Mouse (Mus musculus) heart, embryonic 10.5 days (tissue): ENCODE measurements around the gene Epha1. TPM values are rescaled to one million over a fixed set of nuclear protein-coding genes. Genes with fewer than 3 reads are reported as not detected.
A peak's percentile ranks its signal among the peaks of the same experiment; 100 is the strongest.

Experiments
- DNase-seq: peaks from one replicate; pipeline ENCODE4 v3.0.0-alpha.2; 2017; ENCODE audit warnings: low spot score
- H3K27ac ChIP-seq: fragments of 300-500 bp; sonication (generic); 2 replicates; pipeline ENCODE4 v1.5.1; 2016; ENCODE audit warnings: mild to moderate bottlenecking
- H3K27me3 ChIP-seq: fragments of 300-500 bp; sonication (generic); 2 replicates; pipeline ENCODE4 v1.6.1; 2016; ENCODE audit warnings: mild to moderate bottlenecking; ENCODE audit not compliant: poor library complexity, insufficient read depth, severe bottlenecking
- H3K36me3 ChIP-seq: fragments of 300-500 bp; sonication (generic); 2 replicates; pipeline ENCODE4 v1.6.1; 2016; ENCODE audit warnings: mild to moderate bottlenecking, moderate library complexity
- H3K4me1 ChIP-seq: fragments of 300-500 bp; sonication (generic); 2 replicates; pipeline ENCODE4 v1.6.1; 2016; ENCODE audit warnings: mild to moderate bottlenecking
- H3K4me3 ChIP-seq: fragments of 300-500 bp; sonication (generic); 2 replicates; pipeline ENCODE4 v1.5.1; 2016; ENCODE audit warnings: mild to moderate bottlenecking, moderate library complexity
- H3K9me3 ChIP-seq: fragments of 300-500 bp; sonication (generic); 2 replicates; pipeline ENCODE4 v1.6.1; 2016; ENCODE audit warnings: mild to moderate bottlenecking, moderate library complexity
- WGBS: fragments of 180-500 bp; shearing (Covaris S2); methylation state at CpG from one replicate; pipeline ENCODE4 v1.1.7; 2016; 5-methylcytosine and 5-hydroxymethylcytosine counted together
- polyA plus RNA-seq: library from polyadenylated mRNA; unstranded; fragments of >200 nt; fragmentation: Nextera tagmentation; extraction: Ambion mirVana; gene quantifications from 2 replicates; pipeline ENCODE4 v1.2.1, GENCODE M21; 2016

Gene Epha1
- polyA plus RNA-seq, 1 experiment from 2014 or later, result 4.8 TPM

- H3K4me1 ChIP-seq, result peaks cover 73% of the 10 kb centered on the region
- no peaks in the 10 kb centered on the region for H3K27me3 ChIP-seq
- H3K36me3 ChIP-seq, result peaks cover 94% of the 10 kb centered on the region
- WGBS, result 90% methylated on average over 5 of the region's 5 CpGs
- H3K27ac ChIP-seq, result no peak overlapping the region
- no peak overlapping the region for H3K4me3 ChIP-seq
- no peak for DNase-seq
- no peaks in the 10 kb centered on the region for H3K9me3 ChIP-seq
Observed at GRCm38 (mm10) chr6:42356913-42357312, 16.2 kb downstream of the Epha1 start.

DNA sequence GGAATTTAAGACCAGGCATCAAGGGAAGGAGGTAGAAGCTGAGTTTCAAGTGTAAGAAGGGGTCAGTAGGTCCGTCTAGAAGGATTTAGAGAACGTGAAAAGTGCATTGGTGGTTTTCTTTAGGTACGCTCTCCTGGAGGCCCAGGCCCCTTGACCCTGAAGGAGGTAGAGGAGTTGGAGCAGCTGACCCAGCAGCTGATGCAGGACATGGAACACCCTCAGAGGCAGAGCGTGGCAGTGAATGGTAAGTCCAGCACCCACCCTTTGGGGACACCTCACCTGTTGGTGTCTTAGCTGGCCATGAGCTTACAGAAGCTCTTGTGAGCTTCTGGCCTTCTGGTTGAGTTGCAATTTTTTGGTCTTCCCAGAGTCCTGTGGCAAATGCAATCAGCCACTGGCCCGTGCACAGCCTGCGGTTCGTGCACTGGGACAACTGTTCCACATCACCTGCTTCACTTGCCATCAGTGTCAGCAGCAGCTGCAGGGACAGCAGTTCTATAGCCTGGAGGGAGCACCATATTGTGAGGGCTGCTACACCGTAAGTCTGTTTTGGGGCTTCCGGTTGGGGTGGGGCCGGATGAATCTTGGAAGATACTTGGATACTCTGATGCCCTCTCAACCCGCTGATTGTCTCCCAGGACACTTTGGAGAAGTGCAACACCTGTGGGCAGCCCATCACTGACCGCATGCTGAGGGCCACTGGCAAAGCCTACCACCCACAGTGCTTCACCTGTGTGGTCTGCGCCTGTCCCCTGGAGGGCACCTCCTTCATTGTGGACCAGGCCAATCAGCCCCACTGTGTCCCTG lies 17.1 kb downstream of the Epha1 start:
- H3K4me3 ChIP-seq, result no peak overlapping the region
- no peaks in the 10 kb centered on the region for H3K9me3 ChIP-seq
- H3K36me3 ChIP-seq, result peaks cover 96% of the 10 kb centered on the region
- no peaks in the 10 kb centered on the region for H3K27me3 ChIP-seq
- H3K27ac ChIP-seq, result no peak overlapping the region
- 91% methylated on average over 13 of the region's 13 CpGs for WGBS
- peaks cover 74% of the 10 kb centered on the region for H3K4me1 ChIP-seq
- DNase-seq, result no peak

DNA sequence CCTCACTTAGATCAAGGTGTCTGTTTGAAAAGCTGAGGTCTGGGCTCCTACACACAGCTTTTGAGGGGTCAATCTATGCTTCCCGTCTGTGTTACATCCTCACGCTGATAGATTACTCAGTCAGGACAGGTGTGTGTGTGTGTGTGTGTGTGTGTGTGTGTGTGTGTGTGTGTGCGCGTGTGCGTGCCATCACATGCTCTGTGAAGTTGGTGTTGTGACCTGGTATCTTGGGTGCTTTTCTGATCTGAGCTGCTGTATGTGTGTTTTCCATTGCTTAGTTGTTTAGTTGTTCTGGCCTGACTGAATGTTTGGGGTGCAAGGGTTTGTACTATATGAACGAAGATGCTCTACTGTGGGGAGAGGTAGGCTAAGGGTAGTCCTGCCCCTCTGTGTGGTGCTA lies 17.7 kb downstream of the Epha1 start:
- no peak overlapping the region for H3K4me3 ChIP-seq
- no peak overlapping the region; the same call in 1 of the 2 replicates for H3K27ac ChIP-seq
- no peaks in the 10 kb centered on the region for H3K27me3 ChIP-seq
- no peak for DNase-seq
- H3K36me3 ChIP-seq, result peaks cover 92% of the 10 kb centered on the region
- H3K9me3 ChIP-seq, result no peaks in the 10 kb centered on the region
- 91% methylated on average over 6 of the region's 6 CpGs for WGBS
- H3K4me1 ChIP-seq, result peaks cover 77% of the 10 kb centered on the region

GRCm38 (mm10) chr6:42354076-42355019 lies 18.7 kb downstream of the Epha1 start:
- peaks cover 81% of the 10 kb centered on the region for H3K36me3 ChIP-seq
- no peaks in the 10 kb centered on the region for H3K27me3 ChIP-seq
- no peaks in the 10 kb centered on the region for H3K9me3 ChIP-seq
- WGBS, result 35% methylated on average over 11 of the region's 11 CpGs
- H3K4me3 ChIP-seq, result peak overlapping the region; percentile 97
- peak overlapping the region; percentile 75; the same call in 1 of the 2 replicates for H3K27ac ChIP-seq
- DNase-seq, result no peak
- peaks cover 74% of the 10 kb centered on the region for H3K4me1 ChIP-seq

GRCm38 (mm10) chr6:42353180-42353579 lies 19.9 kb downstream of the Epha1 start:
- peaks cover 76% of the 10 kb centered on the region for H3K4me1 ChIP-seq
- H3K4me3 ChIP-seq, result peak overlapping the region; percentile 97
- peak overlapping the region; percentile 44; the same call in 1 of the 2 replicates for H3K27ac ChIP-seq
- H3K36me3 ChIP-seq, result peaks cover 70% of the 10 kb centered on the region
- 44% methylated on average over 8 of the region's 8 CpGs for WGBS
- no peak for DNase-seq
- H3K27me3 ChIP-seq, result no peaks in the 10 kb centered on the region
- no peaks in the 10 kb centered on the region for H3K9me3 ChIP-seq

DNA sequence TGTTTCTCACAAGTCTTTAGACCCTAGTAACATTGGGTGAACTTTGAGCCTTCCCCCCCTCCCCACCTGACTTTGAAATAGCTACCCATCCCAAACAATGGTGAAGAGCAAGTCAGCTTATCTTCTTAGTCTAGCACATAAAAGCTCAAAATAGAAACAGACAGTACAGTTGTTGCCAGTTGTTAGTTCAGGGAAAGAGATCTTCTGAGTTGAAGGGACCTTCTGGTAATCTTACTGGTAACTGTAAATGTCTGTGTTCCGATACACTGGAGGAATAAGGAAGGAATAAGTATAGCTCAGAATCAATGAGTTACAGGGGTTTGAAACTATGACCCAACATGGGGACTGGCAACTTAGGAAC lies 20.6 kb downstream of the Epha1 start:
- H3K36me3 ChIP-seq, result peaks cover 63% of the 10 kb centered on the region
- H3K27ac ChIP-seq, result 0 out of 2 replicates have a peak overlapping the region, but pooled peaks have one; percentile 96
- 84% methylated on average over 1 of the region's 1 CpGs for WGBS
- H3K9me3 ChIP-seq, result no peaks in the 10 kb centered on the region
- peak overlapping the region; percentile 97; the same call in 1 of the 2 replicates for H3K4me3 ChIP-seq
- peaks cover 69% of the 10 kb centered on the region for H3K4me1 ChIP-seq
- DNase-seq, result no peak
- no peaks in the 10 kb centered on the region for H3K27me3 ChIP-seq

- 48% methylated on average over 7 of the region's 7 CpGs for WGBS
- peak overlapping the region; percentile 96; the same call in 1 of the 2 replicates for H3K27ac ChIP-seq
- peaks cover 57% of the 10 kb centered on the region for H3K36me3 ChIP-seq
- H3K4me3 ChIP-seq, result peak overlapping the region; percentile 97
- peaks cover 64% of the 10 kb centered on the region for H3K4me1 ChIP-seq
- no peaks in the 10 kb centered on the region for H3K9me3 ChIP-seq
- H3K27me3 ChIP-seq, result no peaks in the 10 kb centered on the region
- no peak for DNase-seq
Observed at GRCm38 (mm10) chr6:42351776-42352485, 21.1 kb downstream of the Epha1 start.

GRCm38 (mm10) chr6:42350968-42351775 lies 21.9 kb downstream of the Epha1 start:
- H3K4me3 ChIP-seq, result peak overlapping the region; percentile 97
- H3K27ac ChIP-seq, result peak overlapping the region; percentile 96
- H3K36me3 ChIP-seq, result peaks cover 50% of the 10 kb centered on the region
- H3K9me3 ChIP-seq, result no peaks in the 10 kb centered on the region
- no peak for DNase-seq
- H3K4me1 ChIP-seq, result peaks cover 56% of the 10 kb centered on the region
- 35% methylated on average over 13 of the region's 13 CpGs for WGBS
- no peaks in the 10 kb centered on the region for H3K27me3 ChIP-seq

DNA sequence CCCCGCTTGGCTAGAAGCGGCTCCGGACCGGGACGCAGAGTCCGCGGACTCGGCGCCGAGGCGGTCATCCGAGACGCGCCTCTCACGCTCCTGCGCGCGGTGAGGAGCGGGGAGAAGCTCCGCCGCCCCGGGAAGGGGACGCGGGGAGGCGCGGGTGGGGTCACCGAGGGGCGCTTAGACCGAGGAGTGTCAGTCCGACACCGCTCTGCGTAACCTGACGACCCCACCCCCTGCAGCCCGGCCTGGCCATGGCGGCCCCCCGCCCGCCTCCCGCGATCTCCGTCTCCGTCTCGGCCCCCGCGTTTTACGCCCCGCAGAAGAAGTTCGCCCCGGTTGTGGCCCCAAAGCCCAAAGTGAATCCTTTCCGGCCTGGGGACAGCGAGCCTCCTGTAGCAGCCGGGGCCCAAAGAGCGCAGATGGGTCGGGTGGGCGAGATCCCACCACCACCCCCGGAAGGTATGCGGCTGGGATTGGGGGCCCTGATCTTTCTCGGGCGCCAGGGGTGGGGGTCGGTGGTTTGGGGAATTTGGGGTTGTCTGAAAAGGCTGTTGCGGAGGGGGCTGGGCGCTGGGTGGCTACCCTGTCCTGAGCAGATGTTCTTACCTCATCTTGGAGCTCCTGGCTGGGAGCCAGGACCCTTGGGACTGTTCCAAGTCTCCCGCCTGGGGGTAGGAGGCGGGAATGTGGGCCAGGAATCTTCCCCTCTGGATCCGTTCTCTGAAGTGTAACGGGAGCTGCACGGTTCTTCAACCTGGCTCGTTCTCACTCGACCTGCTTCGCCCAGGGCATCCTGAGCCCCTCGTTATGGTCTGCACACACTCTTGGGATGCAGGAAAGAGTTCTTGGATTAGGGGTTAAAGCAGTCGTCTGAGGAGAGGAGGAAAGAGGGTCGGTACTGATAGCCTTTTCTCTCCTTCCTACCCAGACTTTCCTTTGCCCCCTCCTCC lies 22.8 kb downstream of the Epha1 start:
- WGBS, result under 1% methylated on average over 68 of the region's 72 CpGs
- no peaks in the 10 kb centered on the region for H3K9me3 ChIP-seq
- peak overlapping the region; percentile 96 for H3K27ac ChIP-seq
- peak overlapping the region; percentile 97 for H3K4me3 ChIP-seq
- H3K27me3 ChIP-seq, result no peaks in the 10 kb centered on the region
- DNase-seq, result no peak
- peaks cover 41% of the 10 kb centered on the region for H3K36me3 ChIP-seq
- peaks cover 51% of the 10 kb centered on the region for H3K4me1 ChIP-seq

DNA sequence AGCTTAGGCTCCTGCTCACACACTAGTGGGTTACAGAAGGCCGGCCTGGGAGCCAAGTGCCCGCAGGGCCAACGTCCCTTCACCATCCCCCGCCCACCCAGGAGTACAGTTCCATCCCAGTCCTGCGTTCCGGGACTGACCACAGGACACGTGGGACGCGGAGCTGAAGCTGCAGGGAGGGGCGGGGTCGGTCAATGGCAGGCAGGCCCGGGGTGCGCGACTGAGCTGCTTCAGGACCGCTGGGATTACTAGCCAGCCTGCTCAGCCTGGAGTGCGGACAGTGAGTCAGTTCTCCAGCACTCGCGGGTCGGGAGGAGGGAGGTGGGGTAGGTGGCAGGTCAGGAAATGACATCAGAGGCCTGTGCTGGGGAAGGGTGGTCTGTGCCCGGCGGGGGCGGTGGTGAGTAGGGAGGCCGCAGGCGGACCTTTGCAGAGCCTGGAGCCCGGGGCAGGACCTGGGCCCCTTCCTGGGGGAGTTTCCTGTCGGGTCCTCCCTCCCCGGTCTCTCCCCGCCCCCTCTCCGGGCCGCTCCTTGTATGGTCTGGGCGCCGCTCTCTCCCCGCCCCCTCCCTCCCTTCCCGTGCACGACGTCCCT lies 23.5 kb downstream of the Epha1 start, which contains the start of gene Zyx:
Zyx (plus strand) TSS at position 205 of the 595 bp plus-strand sequence.
- H3K27me3 ChIP-seq, result no peaks in the 10 kb centered on the region
- no peaks in the 10 kb centered on the region for H3K9me3 ChIP-seq
- 0% methylated on average over 29 of the region's 36 CpGs for WGBS
- H3K27ac ChIP-seq, result peak within 1 kb of the TSS; percentile 96
- H3K4me3 ChIP-seq, result peak within 1 kb of the TSS; percentile 97
- peak; percentile 98 for DNase-seq
- H3K4me1 ChIP-seq, result peaks cover 45% of the 10 kb centered on the region
- H3K36me3 ChIP-seq, result peaks cover 33% of the 10 kb centered on the region

DNA sequence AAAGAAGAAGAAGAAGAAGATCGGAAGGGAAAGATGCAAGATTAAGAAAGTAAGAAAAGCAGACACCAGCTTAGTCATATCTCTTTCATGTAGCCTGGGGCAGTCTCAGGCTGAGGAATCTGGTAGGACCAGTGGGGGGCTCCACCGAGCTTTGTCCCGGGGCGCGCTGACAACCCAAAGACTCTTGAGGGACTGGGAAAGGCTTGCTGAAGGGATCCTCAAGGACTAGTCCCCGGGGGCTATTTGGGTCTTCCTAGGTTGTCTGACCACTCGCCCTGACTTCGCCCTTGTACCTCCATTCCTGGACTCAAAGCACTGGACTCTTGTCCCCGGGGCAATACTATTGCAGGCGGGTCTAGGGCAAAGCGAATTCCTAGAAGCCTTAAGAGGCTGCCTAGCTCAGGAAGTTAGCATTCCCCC lies 24.1 kb downstream of the Epha1 start:
- peak; percentile 92 for DNase-seq
- WGBS, result 2% methylated on average over 11 of the region's 11 CpGs
- no peaks in the 10 kb centered on the region for H3K27me3 ChIP-seq
- H3K36me3 ChIP-seq, result peaks cover 31% of the 10 kb centered on the region
- peak overlapping the region; percentile 97 for H3K4me3 ChIP-seq
- no peaks in the 10 kb centered on the region for H3K9me3 ChIP-seq
- H3K4me1 ChIP-seq, result peaks cover 40% of the 10 kb centered on the region
- peak overlapping the region; percentile 96 for H3K27ac ChIP-seq
